Mouse (Mus musculus): Measurements from ENCODE around the gene Gorasp2.
A peak's percentile ranks its signal among the peaks of the same experiment; 100 is the strongest.

Gene Gorasp2

GRCm38 (mm10) chr2:70742588-70742987 lies 81.2 kb downstream of the Gorasp2 start:
- no peak for DNase-seq

- DNase-seq = no peak
These were observed 90.3 kb downstream of the Gorasp2 start for GRCm38 (mm10) chr2:70751655-70752054.

- DNase-seq = peak; percentile 14 to 23
These were observed 90.8 kb downstream of the Gorasp2 start for GRCm38 (mm10) chr2:70752149-70752548.

Data from cerebellum, adult 18-20 months (tissue).